Mouse (Mus musculus) natural killer cell, adult 2 months (primary cell): ENCODE measurements at regions not wholly inside any gene's neighbourhood (a gene's known extent, or its start where the extent isn't known, plus 50 kb on each side); places are given as distances from the start of the nearest gene placed in this dataset.
"Not testable (repeated sequence)": the region's sequence is repeated elsewhere in the genome, so short reads cannot be mapped to it uniquely, and the experiment has no call there.

Source experiments
- DNase-seq, 2 experiments: peaks; one replicate each; pipeline ENCODE4 v3.0.0; 2022; ENCODE audit warnings: low spot score in 2 of 2

DNA sequence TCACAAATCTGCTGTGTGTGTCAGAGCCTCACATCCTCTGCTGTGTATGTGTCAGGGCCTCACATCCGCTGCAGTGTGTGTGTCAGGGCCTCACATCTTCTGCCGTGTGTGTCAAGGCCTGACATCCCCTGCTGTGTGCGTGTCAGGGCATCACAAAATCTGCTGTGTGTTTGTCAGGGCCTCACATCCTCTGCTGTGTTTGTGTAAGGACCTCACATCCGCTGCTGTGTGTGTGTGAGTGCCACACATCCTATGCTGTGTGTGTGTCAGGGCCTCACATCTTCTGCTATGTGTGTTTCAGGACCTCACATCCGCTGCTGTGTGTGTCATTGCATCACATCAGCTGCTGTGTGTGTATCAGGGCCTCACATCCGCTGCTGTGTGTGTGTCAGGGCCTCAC is 63.3 kb downstream of the Asmt start:
- DNase-seq, result peak; percentile 0

DNA sequence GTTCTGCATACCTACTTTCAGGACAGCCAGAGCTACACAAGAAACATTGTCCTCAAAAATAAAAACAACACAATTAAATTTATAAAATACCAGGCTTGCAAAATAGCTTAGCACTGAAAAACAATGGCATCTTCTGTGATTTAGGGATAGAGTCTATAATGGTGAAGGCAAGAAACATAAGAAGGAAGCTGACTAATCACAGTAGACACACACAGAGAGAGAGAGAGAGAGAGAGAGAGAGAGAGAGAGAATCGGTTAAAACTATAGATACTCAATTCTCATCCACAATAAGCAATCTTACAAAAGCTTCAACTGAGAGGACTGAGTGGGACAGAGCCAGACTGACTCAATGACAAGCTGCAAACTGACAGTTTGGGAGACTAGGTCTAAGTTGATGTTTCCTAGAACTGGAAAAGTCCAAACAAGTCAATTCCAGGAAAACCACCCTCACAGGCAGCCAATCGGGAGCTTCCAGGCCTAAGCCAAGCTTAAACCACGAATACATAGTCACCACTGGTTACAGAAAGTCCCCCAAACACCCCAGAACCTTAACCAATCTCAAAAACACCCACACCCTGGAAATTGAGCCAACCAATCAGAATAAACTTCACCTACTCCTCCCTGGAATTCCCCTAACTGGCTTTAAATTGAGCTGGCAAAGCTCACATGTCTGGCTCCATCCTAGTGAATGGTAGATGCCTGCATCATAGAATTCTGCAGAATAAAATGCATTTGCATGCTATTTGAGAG is 81.2 kb downstream of the Asmt start:
- not testable (repeated sequence) for DNase-seq
